Mouse (Mus musculus) limb, embryonic 11.5 days (tissue): ENCODE measurements around the gene Tpx2. TPM values are rescaled to one million over a fixed set of nuclear protein-coding genes. Genes with fewer than 3 reads are reported as not detected.
A peak's percentile ranks its signal among the peaks of the same experiment; 100 is the strongest.

ENCODE experiments used
- ATAC-seq: fragments of 200-750 bp; cut with Nextera tagmentation; 2 replicates; pipeline ENCODE4 v1.8.0; 2017; ENCODE audit warnings: low read depth; ENCODE audit not compliant: insufficient number of reproducible peaks, low FRiP score, low TSS enrichment
- DNase-seq: peaks from one replicate; pipeline ENCODE4 v3.0.0-alpha.2; 2015; ENCODE audit warnings: low spot score
- H3K27ac ChIP-seq: fragments of 300-500 bp; sonication (generic); replicated peaks from 2 replicates; pipeline ENCODE4 v1.5.1; 2014; ENCODE audit warnings: low read depth, mild to moderate bottlenecking, low read length
- H3K27me3 ChIP-seq: fragments of 300-500 bp; sonication (generic); 2 replicates; pipeline ENCODE4 v1.6.1; 2014; ENCODE audit warnings: mild to moderate bottlenecking, low read length, mixed read lengths; ENCODE audit not compliant: control insufficient read depth, insufficient read depth
- H3K36me3 ChIP-seq: fragments of 300-500 bp; sonication (generic); 2 replicates; pipeline ENCODE4 v1.6.1; 2014; ENCODE audit warnings: mild to moderate bottlenecking, low read length, moderate library complexity, mixed read lengths; ENCODE audit not compliant: control insufficient read depth, insufficient read depth
- H3K4me1 ChIP-seq: fragments of 300-500 bp; sonication (generic); 2 replicates; pipeline ENCODE4 v1.6.1; 2014; ENCODE audit warnings: low read length, mixed read lengths; ENCODE audit not compliant: control insufficient read depth, insufficient read depth
- H3K4me2 ChIP-seq: fragments of 300-500 bp; sonication (generic); 2 replicates; pipeline ENCODE4 v1.6.1; 2014; ENCODE audit warnings: low read depth, mild to moderate bottlenecking, moderate library complexity; ENCODE audit not compliant: severe bottlenecking
- H3K4me3 ChIP-seq: fragments of 300-500 bp; sonication (generic); 2 replicates; pipeline ENCODE4 v1.5.1; 2014; ENCODE audit warnings: low read depth, low read length
- H3K9ac ChIP-seq: fragments of 300-500 bp; sonication (generic); 2 replicates; pipeline ENCODE4 v1.6.1; 2014; ENCODE audit warnings: mild to moderate bottlenecking, low read length
- H3K9me3 ChIP-seq: fragments of 300-500 bp; sonication (generic); 2 replicates; pipeline ENCODE4 v1.6.1; 2016; ENCODE audit warnings: low read length; ENCODE audit not compliant: control insufficient read depth
- WGBS: fragments of 180-500 bp; shearing (Covaris S2); extraction: QIAGEN DNeasy Blood & Tissue Kit; methylation state at CpG from one replicate; pipeline ENCODE4 v1.1.7; 2014; 5-methylcytosine and 5-hydroxymethylcytosine counted together
- polyA plus RNA-seq: library from polyadenylated mRNA; unstranded; fragments of >200 nt; fragmentation: Nextera tagmentation; extraction: Ambion mirVana; gene quantifications from 2 replicates; pipeline ENCODE4 v1.2.1, GENCODE M21; 2014

Tpx2 gene
- 172 and 182 TPM in 2 replicates for polyA plus RNA-seq

DNA sequence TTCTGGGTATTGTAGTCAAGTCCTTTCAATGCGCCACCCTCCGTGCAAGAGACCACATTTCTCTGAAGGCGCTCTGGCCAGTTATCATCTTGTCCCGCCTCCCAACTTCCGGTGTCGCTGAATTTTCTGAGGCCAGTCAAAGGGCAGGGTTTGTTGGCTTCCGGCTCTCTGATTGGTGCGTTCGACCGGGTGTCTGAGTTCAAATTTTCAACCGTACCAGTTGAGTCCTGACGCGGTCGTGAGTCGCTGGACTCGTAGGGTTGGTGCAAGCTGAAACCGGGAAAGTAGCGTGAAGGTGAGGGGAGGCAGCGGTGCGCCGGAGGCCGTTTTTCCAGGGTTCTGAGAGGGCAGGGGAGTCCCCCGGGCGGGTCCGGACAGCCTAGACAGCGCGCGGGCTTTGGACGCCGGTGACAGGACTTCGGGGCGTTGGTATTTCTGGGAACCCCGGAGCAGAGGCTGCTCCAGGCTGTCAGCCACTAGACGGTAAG is at the start of gene Tpx2:
Gene Tpx2 (plus strand): TSS at position 150 of the 488 bp plus-strand sequence.
- no peaks in the 10 kb centered on the region for H3K9me3 ChIP-seq
- 0% methylated on average over 34 of the region's 34 CpGs for WGBS
- no peaks in the 10 kb centered on the region for H3K36me3 ChIP-seq
- peaks cover 10% of the 10 kb centered on the region for H3K4me1 ChIP-seq
- peak within 1 kb of the TSS; percentile 92 for H3K4me3 ChIP-seq
- peak within 1 kb of the TSS; percentile 57 for H3K4me2 ChIP-seq
- DNase-seq (peak; percentile 99), ATAC-seq (peak; percentile 96)
- no peaks in the 10 kb centered on the region for H3K27me3 ChIP-seq
- H3K27ac ChIP-seq: peak within 1 kb of the TSS; percentile 86
- peak within 1 kb of the TSS; percentile 84 for H3K9ac ChIP-seq

DNA sequence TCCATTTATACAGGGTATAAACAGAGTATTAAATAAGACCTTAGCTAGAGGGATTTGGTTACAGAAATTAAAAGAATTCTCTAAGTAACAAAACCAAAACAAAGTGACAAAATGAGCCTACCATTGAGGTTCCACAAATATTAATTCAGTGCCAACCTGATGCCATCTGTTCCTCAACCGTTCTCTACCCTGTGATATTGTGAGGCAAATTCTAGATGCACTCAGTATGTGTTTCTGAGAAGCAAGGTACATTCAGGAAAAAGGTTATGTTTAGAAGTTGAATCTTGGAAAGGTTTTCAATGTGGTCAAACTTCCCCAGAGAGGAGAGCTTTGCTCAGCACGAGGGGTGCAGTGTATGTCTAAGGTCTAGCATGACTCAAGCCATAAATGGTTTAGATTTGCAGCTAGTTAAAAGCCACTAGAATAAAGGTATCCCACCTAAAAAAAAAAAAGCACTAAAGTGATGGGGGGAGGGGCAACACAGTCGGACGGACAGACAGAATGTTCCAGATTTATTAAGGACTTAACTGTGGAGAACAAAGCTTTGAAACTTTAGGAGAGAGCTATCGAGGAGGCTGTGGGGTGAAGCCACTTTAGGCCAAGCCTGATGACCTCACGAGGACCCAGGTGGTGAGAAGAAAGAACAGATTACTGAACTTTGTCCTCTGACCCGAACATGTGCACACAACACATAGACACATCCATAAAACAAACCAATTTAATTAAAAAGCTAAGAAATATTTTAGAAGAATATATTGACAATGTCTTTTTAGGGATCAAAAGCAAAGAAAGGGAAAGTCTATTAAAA is 47.6 kb upstream of the Tpx2 start:
- no peak overlapping the region for H3K4me2 ChIP-seq
- H3K9me3 ChIP-seq: no peaks in the 10 kb centered on the region
- H3K9ac ChIP-seq: no peak overlapping the region
- no peaks in the 10 kb centered on the region for H3K27me3 ChIP-seq
- H3K4me3 ChIP-seq: no peak overlapping the region
- no peaks in the 10 kb centered on the region for H3K36me3 ChIP-seq
- DNase-seq: no peak
- H3K27ac ChIP-seq: no peak overlapping the region
- peaks cover 11% of the 10 kb centered on the region for H3K4me1 ChIP-seq
- ATAC-seq: no peak
- WGBS: 59% methylated on average over 7 of the region's 7 CpGs

DNA sequence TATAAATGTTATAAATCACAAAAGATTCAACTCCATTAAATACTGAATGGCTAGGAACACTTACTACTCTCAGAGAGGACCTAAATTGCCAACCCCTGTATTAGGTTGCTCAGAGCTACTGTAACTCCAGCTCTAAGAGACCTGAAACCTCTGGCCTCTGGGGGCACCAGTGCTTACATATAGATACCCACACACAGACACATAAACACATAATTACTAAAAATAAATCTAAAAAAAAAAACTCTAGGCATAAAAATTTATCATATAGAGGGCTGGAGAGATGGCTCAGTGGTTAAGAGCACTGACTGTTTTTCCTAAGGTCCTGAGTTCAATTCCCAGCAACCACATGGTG is 47.0 kb upstream of the Tpx2 start:
- Histone ChIP-seq H3K4me1 (peaks cover 17% of the 10 kb centered on the region), H3K27me3 (no peaks in the 10 kb centered on the region), H3K27ac (no peak overlapping the region), H3K9me3 (no peaks in the 10 kb centered on the region), H3K4me2 (no peak overlapping the region), H3K9ac (no peak overlapping the region), H3K36me3 (no peaks in the 10 kb centered on the region), H3K4me3 (no peak overlapping the region)
- DNase-seq (no peak), ATAC-seq (no peak)

DNA sequence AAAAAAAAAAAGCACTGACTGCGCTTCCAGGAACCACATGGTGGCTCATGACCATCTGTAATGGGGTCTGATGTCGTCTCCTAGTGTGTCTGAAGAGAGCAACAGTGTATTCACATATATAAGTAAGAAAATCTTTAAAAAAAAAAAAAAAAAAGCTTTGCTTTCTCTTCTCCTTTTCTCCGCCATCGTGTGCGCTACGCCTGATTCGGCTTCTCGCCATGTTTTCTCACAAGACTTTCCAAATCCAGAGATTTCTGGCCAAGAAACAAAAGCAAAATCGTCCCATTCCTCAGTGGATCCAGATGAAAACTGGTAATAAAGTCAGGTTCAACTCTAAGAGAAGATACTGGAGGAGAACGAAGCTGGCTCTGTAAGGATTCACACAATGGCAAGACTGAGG is 45.5 kb upstream of the Tpx2 start:
- ATAC-seq (no peak), DNase-seq (no peak)
- Histone ChIP-seq H3K4me1 (peaks cover 17% of the 10 kb centered on the region), H3K27me3 (no peaks in the 10 kb centered on the region), H3K4me3 (no peak overlapping the region), H3K9ac (no peak overlapping the region), H3K4me2 (no peak overlapping the region), H3K27ac (no peak overlapping the region), H3K9me3 (no peaks in the 10 kb centered on the region), H3K36me3 (no peaks in the 10 kb centered on the region)
- WGBS: 92% methylated on average over 10 of the region's 10 CpGs

DNA sequence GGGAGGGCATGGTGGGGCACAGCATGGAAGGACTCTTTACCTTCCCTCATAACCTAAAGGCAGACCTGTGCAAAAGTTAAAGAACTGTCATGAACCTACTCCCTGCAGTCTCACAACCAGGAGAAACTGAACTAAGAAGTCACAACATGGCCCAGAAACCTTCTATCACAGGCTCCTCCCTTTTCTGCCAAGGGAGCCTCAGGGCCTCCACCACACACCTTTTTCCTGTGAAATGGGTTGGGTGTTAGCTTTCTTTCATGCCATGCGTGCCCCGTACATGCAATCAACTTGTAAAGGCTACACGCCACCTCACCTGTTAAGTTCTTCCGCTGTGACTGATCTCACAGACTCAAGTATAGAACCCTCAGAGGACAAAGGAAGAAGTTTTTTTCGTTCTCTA is 44.7 kb upstream of the Tpx2 start:
- H3K4me2 ChIP-seq: no peak overlapping the region
- peaks cover 17% of the 10 kb centered on the region for H3K4me1 ChIP-seq
- H3K27ac ChIP-seq: no peak overlapping the region
- DNase-seq: no peak
- H3K36me3 ChIP-seq: no peaks in the 10 kb centered on the region
- no peaks in the 10 kb centered on the region for H3K9me3 ChIP-seq
- H3K4me3 ChIP-seq: no peak overlapping the region
- no peaks in the 10 kb centered on the region for H3K27me3 ChIP-seq
- no peak overlapping the region for H3K9ac ChIP-seq
- WGBS: 87% methylated on average over 5 of the region's 5 CpGs
- no peak for ATAC-seq

DNA sequence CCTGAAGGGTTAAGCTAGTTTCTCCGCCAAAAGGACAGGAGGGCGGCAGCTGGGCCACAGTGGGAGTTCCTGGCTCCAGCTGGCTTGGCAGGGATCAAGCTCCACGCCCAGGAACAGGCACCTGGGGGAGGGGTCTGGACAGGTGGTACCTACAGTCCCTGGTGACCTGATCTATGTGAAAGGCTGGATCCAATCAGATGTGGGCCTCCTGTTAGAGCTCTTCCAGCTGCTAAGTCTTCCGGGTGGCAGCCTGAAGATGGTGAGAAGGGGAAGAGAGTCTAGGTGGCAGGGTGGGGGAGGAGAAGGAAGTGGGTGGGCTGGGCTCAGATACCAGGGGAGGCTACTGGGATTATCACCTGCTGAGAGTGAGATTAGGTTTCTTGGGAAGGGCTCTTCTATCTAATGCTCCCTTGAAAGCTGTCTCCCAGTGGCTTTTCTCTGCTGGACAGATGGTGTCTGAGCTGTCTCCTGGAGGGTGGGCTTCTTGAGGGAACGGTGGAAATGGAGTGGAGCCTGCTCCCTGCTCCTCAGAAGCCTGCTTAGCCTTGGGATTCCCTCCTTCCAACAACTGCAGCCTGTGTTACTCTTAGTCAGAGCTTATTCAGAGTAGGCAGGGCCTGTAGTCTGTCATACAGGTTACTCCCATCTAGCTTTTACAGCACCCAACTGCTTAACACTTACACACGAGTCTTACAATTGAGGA is 43.2 kb upstream of the Tpx2 start:
- DNase-seq: peak; percentile 67
- H3K27ac ChIP-seq: no peak overlapping the region
- no peaks in the 10 kb centered on the region for H3K9me3 ChIP-seq
- H3K4me3 ChIP-seq: no peak overlapping the region
- no peaks in the 10 kb centered on the region for H3K36me3 ChIP-seq
- ATAC-seq: no peak
- WGBS: 3% methylated on average over 6 of the region's 6 CpGs
- no peak overlapping the region for H3K9ac ChIP-seq
- H3K27me3 ChIP-seq: no peaks in the 10 kb centered on the region
- H3K4me2 ChIP-seq: peak overlapping the region; percentile 10; the same call in 1 of the 2 replicates
- H3K4me1 ChIP-seq: peaks cover 17% of the 10 kb centered on the region

DNA sequence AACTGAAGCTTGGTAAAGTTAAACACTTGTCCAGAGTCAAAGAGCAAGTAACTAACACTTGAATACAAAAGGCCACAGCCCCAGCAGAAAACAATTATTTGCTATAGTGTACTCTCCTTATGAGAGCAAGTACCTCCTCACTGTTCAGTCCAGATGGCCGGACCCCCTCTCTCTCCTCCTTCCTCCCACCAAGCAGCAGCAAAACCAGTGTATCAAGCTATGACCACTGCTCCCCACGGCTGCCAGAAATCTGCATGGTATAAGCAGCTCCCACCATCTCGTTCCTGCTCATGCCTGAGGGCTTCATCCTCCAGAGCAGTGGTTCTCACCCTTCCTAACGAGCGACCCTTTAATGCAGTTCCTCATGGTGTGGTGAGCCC is 42.7 kb upstream of the Tpx2 start:
- no peaks in the 10 kb centered on the region for H3K9me3 ChIP-seq
- ATAC-seq (no peak), DNase-seq (no peak)
- 34% methylated on average over 5 of the region's 5 CpGs for WGBS
- 0 out of 2 replicates have a peak overlapping the region, but pooled peaks have one; percentile 5 for H3K27ac ChIP-seq
- H3K4me2 ChIP-seq: no peak overlapping the region
- H3K9ac ChIP-seq: no peak overlapping the region
- H3K27me3 ChIP-seq: no peaks in the 10 kb centered on the region
- peaks cover 17% of the 10 kb centered on the region for H3K4me1 ChIP-seq
- no peaks in the 10 kb centered on the region for H3K36me3 ChIP-seq
- no peak overlapping the region for H3K4me3 ChIP-seq

DNA sequence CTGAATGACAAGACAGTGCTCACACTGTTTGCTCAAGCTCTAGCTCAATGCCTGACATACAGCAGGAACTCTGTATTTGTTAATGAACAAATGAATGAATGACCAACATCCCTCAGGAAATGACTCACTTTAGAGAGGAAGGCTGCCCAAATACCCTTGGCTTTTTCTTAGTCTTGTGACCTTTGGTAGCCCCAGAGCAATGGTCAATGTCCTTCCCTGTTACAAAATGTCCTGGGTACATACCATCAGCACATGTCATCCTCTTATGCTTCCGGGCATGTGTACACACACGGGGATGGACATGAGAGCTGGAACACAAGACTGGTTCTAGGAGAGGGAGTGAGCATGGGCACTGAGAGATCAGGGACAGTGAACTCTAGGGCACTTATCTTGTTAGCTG is 41.7 kb upstream of the Tpx2 start:
- no peak overlapping the region for H3K4me2 ChIP-seq
- H3K27ac ChIP-seq: 0 out of 2 replicates have a peak overlapping the region, but pooled peaks have one; percentile 14
- ATAC-seq (no peak), DNase-seq (no peak)
- no peak overlapping the region for H3K9ac ChIP-seq
- H3K9me3 ChIP-seq: no peaks in the 10 kb centered on the region
- H3K36me3 ChIP-seq: no peaks in the 10 kb centered on the region
- WGBS: 96% methylated on average over 2 of the region's 2 CpGs
- H3K4me3 ChIP-seq: no peak overlapping the region
- H3K4me1 ChIP-seq: peaks cover 17% of the 10 kb centered on the region
- H3K27me3 ChIP-seq: no peaks in the 10 kb centered on the region
